Mouse (Mus musculus): ENCODE measurements at regions not wholly inside any gene's neighbourhood (a gene's known extent, or its start where the extent isn't known, plus 50 kb on each side); places are given as distances from the start of the nearest gene placed in this dataset.

GRCm38 (mm10) chr7:87096500-87096899, 100.6 kb downstream of the Vmn2r79 start:
- in situ Hi-C loops (cut with MboI; ENCODE audit: low sequenced_read_pairs) = no loop called here

- in situ Hi-C loops (cut with MboI; ENCODE audit: low sequenced_read_pairs) = loop anchor here (25.0 kb wide), 1 partner anchor 463 kb away; no protein-coding TSS in a partner anchor
These were observed 103.7 kb downstream of the Vmn2r79 start for GRCm38 (mm10) chr7:87099611-87100010.

- in situ Hi-C loops (cut with MboI; ENCODE audit: low sequenced_read_pairs) = loop anchor here (25.0 kb wide), 1 partner anchor 462 kb away; no protein-coding TSS in a partner anchor
These were observed 104.5 kb downstream of the Vmn2r79 start for GRCm38 (mm10) chr7:87100377-87100776.

- in situ Hi-C loops (cut with MboI; ENCODE audit: low sequenced_read_pairs) = loop anchor here (25.0 kb wide), 1 partner anchor 461 kb away; no protein-coding TSS in a partner anchor
These were observed 105.4 kb downstream of the Vmn2r79 start for GRCm38 (mm10) chr7:87101281-87101680.

- in situ Hi-C loops (cut with MboI; ENCODE audit: low sequenced_read_pairs) = loop anchor here (25.0 kb wide), 1 partner anchor 452 kb away; no protein-coding TSS in a partner anchor
These were observed 114.5 kb downstream of the Vmn2r79 start for GRCm38 (mm10) chr7:87110312-87110984.

GRCm38 (mm10) chr7:87110985-87111372, 115.1 kb downstream of the Vmn2r79 start:
- in situ Hi-C loops (cut with MboI; ENCODE audit: low sequenced_read_pairs) = loop anchor here (25.0 kb wide), 1 partner anchor 451 kb away; no protein-coding TSS in a partner anchor

GRCm38 (mm10) chr7:87113654-87114053, 117.7 kb downstream of the Vmn2r79 start:
- in situ Hi-C loops (cut with MboI; ENCODE audit: low sequenced_read_pairs) = loop anchor here (25.0 kb wide), 1 partner anchor 449 kb away; no protein-coding TSS in a partner anchor

GRCm38 (mm10) chr7:87122516-87122915, 123.4 kb upstream of the Nox4 start:
- in situ Hi-C loops (cut with MboI; ENCODE audit: low sequenced_read_pairs) = loop anchor here (25.0 kb wide), 1 partner anchor 440 kb away; no protein-coding TSS in a partner anchor

- in situ Hi-C loops (cut with MboI; ENCODE audit: low sequenced_read_pairs) = no loop called here
These were observed 100.0 kb upstream of the Nox4 start for GRCm38 (mm10) chr7:87145896-87146295.

GRCm38 (mm10) chr7:87147703-87148102, 98.2 kb upstream of the Nox4 start:
- in situ Hi-C loops (cut with MboI; ENCODE audit: low sequenced_read_pairs) = no loop called here

- in situ Hi-C loops (cut with MboI; ENCODE audit: low sequenced_read_pairs) = no loop called here
These were observed 97.2 kb upstream of the Nox4 start for GRCm38 (mm10) chr7:87148681-87149080.

- in situ Hi-C loops (cut with MboI; ENCODE audit: low sequenced_read_pairs) = no loop called here
These were observed 94.9 kb upstream of the Nox4 start for GRCm38 (mm10) chr7:87150991-87151390.

GRCm38 (mm10) chr7:87186443-87187153, 59.3 kb upstream of the Nox4 start:
- in situ Hi-C loops (cut with MboI; ENCODE audit: low sequenced_read_pairs) = no loop called here

GRCm38 (mm10) chr7:87195647-87196046, 50.2 kb upstream of the Nox4 start:
- in situ Hi-C loops (cut with MboI; ENCODE audit: low sequenced_read_pairs) = no loop called here

Measured in CH12F3 (cell line).